Mouse (Mus musculus): ENCODE data around the gene Hps4.
"Not testable (repeated sequence)": the region's sequence is repeated elsewhere in the genome, so short reads cannot be mapped to it uniquely, and the experiment has no call there.

Gene Hps4

GRCm38 (mm10) chr5:112402437-112402836 lies 59.6 kb downstream of the Hps4 start:
- no peak for DNase-seq (ENCODE audit: low read depth)

- no peak for DNase-seq (ENCODE audit: low read depth)
These were observed 63.1 kb downstream of the Hps4 start for GRCm38 (mm10) chr5:112406017-112406416.

DNA sequence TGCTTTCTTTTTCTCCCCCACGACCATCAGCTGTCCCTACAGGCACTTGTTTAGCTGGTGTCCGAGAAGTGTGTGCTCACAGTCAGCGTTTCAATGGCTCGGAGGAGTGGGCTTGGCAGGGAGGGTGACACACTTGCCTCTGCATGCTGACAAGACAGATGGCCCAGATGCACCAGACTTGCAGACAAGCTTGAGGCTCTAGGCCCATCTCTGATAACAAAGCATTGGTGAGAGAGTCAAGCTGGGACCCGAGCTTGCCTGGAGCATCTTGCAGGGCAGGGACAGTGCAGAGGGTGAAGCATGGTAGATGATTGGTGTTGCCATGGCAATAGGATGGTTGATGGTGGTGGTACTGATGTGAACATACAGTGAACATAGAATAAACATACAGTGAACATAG lies 66.4 kb downstream of the Hps4 start:
- DNase-seq (ENCODE audit: low read depth), result no peak

GRCm38 (mm10) chr5:112411072-112411471 lies 68.2 kb downstream of the Hps4 start:
- DNase-seq (ENCODE audit: low read depth), result no peak

DNA sequence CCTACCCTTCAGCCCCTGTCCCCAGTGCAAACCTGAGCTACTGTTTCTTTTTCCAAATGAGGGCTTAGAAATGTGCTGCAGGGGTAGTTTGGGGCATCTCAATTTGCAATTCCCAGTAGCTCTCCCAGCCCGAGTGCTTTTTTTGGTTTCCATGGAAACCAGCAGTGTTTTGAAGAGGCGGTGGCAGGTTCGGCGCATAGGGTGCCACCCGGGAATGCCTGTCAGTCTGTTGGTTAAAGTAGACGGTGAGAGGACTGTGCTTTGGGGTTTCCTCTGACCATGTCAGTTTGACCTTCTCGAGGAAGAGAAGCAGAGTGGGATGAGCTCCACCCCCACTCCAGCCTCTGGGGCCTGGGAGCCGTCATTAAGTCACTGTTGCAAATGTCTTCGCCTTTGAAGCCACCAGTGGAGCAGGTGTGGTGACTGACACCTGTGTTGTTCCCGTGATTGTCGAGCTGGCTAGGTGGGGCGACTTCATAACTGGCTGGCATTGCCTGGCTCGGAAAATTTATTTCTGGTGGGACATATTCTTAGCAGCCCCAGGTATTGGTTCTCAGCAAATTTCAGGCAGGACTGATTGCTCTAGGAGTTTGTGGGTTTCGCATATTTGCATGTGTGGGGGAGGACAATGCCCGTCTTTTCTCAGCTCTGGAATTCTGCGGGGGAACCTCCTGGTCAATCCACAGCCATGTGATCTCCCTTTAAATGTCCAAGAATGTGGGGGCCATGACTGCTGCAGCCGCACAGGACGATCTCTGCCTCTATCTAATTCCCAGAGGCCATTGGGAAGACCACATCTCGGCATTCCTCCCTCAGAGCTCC lies 68.8 kb downstream of the Hps4 start:
- no peak for DNase-seq (ENCODE audit: low read depth)

DNA sequence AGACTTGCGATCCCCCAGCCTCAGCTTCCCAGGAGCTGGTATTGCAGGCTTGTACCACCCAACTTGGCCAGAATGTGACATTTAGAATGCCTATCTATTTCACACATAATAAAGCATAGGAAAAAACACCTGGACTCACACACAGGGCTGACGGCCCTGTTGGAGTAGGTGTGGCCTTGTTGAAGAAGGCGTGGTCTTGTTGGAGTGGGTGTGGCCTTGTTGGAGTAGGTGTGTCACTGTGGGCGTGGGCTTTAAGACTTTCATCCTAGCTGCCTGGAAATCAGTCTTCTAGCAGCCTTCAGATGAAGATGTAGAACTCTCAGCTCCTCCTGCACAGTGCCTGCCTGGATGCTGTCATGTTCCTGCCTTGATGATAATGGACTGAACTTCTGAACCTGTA lies 69.9 kb downstream of the Hps4 start:
- not testable (repeated sequence) for DNase-seq (ENCODE audit: low read depth)

- no peak for DNase-seq (ENCODE audit: low read depth)
These were observed 73.8 kb downstream of the Hps4 start for GRCm38 (mm10) chr5:112416673-112417072.

- no peak for DNase-seq (ENCODE audit: low read depth)
These were observed 75.1 kb downstream of the Hps4 start for GRCm38 (mm10) chr5:112418023-112418422.

- no peak for DNase-seq (ENCODE audit: low read depth)
These were observed 76.7 kb downstream of the Hps4 start for GRCm38 (mm10) chr5:112419535-112419934.

- DNase-seq (ENCODE audit: low read depth), result no peak
These were observed 83.8 kb downstream of the Hps4 start for GRCm38 (mm10) chr5:112426635-112427034.

GRCm38 (mm10) chr5:112427283-112427682 lies 84.4 kb downstream of the Hps4 start:
- DNase-seq (ENCODE audit: low read depth), result no peak
